Mouse (Mus musculus): ENCODE measurements around the gene Hdac4. TPM values are rescaled to one million over a fixed set of nuclear protein-coding genes. Genes with fewer than 3 reads are reported as not detected.

Gene Hdac4
- polyA plus RNA-seq, 1 experiment from 2014 or later: 10.1 TPM

DNA sequence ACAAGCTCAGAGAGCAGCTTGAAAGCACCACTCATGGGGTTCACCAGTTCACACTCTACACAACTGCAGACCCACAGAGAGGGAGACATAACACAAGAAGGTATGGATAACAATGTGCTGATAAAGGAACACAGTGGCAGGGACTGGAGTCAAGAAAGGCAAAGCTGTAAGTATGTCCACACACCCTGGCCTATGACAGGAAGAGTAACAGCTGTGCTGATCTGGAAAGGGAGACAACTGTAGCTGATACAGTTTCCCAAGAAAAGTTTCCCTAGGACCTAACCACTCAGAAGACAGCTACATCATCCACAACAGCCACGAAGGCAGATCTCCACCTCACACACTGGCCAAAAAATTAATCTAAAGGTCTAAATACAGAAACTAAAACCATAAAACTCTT, 68.1 kb downstream of the Hdac4 start:
- Histone ChIP-seq H3K9me3 (replicated peaks) (no peaks in the 10 kb centered on the region), H3K4me2 (no peak overlapping the region), H3K4me3 (no peak overlapping the region), H3K4me1 (replicated peaks) (peaks cover 44% of the 10 kb centered on the region), H3K9ac (no peak overlapping the region), H3K27me3 (replicated peaks) (no peaks in the 10 kb centered on the region), H3K27ac (ENCODE audit: poor library complexity, severe bottlenecking) (peak overlapping the region; percentile 2; the same call in 1 of the 2 replicates), H3K36me3 (no peaks in the 10 kb centered on the region)
- ATAC-seq (ENCODE audit: insufficient number of reproducible peaks, low FRiP score): no peak
- WGBS: 61% methylated on average over 1 of the region's 1 CpGs

DNA sequence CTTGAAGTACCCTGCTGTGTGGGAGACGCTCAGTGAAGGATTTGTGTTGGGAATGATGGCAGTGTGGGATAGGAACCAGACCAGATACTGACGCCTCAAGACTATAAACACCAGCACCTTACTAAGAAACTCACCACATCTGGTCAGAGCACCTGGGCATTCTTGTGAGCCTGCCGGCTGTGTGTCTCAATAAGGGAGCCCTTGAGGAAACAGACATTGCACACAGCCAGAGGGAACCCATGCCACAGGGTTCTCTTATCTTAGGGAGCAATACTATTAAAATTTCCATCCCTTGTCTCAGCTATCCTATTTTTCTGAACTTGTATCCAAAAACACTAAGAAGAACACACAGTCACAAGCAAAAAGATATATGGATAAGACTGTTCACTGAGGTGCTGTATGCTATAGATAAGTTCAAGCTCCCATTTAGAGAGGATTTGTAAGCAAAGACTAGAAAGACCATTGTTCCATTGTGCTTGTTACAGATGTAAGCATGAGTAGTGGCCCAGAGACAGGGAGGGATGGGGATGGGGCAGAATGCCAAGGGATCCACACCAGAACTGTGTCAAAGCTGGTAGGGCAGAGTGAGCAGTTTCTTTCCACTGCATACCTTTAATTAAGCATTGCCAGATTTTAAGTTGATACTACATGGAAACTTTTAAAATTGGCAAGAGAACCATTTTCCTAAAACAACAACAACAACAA, 70.8 kb downstream of the Hdac4 start:
- Histone ChIP-seq H3K4me2 (no peak overlapping the region), H3K36me3 (no peaks in the 10 kb centered on the region), H3K9ac (no peak overlapping the region), H3K4me3 (no peak overlapping the region), H3K27me3 (replicated peaks) (no peaks in the 10 kb centered on the region), H3K4me1 (replicated peaks) (peaks cover 25% of the 10 kb centered on the region), H3K9me3 (replicated peaks) (no peaks in the 10 kb centered on the region), H3K27ac (ENCODE audit: poor library complexity, severe bottlenecking) (no peak overlapping the region)
- 51% methylated on average over 3 of the region's 3 CpGs for WGBS
- no peak for ATAC-seq (ENCODE audit: insufficient number of reproducible peaks, low FRiP score)

DNA sequence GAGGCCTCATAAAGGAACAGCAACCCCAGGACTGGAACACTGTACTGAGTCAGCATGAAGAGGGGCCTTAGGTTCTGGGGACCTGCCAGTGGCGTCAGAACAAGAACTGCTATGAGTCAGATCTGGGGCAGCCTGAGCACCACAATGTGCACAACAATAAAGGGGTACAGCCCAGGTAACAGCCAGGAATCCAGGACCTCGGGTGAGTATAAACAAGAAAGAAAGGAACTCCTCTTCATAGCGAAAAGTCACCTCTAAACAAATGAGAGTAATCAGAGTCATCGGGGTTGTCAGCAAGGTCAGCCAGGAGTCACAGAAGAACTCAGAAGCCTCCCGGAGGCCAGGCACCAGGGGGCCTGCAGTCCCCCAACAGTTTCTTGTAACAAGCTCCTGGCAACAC, 76.2 kb downstream of the Hdac4 start:
- Histone ChIP-seq H3K27me3 (replicated peaks) (no peaks in the 10 kb centered on the region), H3K27ac (ENCODE audit: poor library complexity, severe bottlenecking) (no peak overlapping the region; the same call in 1 of the 2 replicates), H3K4me2 (peak overlapping the region; percentile 3; the same call in 1 of the 2 replicates), H3K9ac (no peak overlapping the region), H3K36me3 (no peaks in the 10 kb centered on the region), H3K4me1 (replicated peaks) (peaks cover 32% of the 10 kb centered on the region), H3K4me3 (no peak overlapping the region), H3K9me3 (replicated peaks) (no peaks in the 10 kb centered on the region)
- ATAC-seq (ENCODE audit: insufficient number of reproducible peaks, low FRiP score): no peak
- WGBS: 43% methylated on average over 5 of the region's 5 CpGs

DNA sequence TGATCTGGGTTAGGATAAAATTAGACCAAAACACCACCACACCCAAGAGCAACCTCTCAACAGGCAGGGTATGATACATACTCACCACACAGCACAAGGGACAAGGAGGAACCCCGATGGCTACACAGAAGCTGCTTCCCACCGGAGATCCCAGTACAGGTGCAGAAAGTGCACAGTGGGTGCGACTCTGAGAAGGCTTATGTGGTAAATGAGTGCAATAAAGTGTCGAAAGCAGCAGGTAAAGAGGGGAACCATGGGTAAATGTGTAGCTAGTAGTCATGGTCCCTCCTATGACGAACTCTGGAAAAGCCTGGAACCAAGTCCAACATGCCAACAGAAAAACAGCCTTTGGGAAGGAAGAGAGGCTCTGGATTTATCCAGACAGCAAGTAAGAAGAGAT, 77.9 kb downstream of the Hdac4 start:
- Histone ChIP-seq H3K36me3 (no peaks in the 10 kb centered on the region), H3K27ac (ENCODE audit: poor library complexity, severe bottlenecking) (no peak overlapping the region), H3K4me3 (no peak overlapping the region), H3K4me2 (no peak overlapping the region), H3K27me3 (replicated peaks) (no peaks in the 10 kb centered on the region), H3K9ac (no peak overlapping the region), H3K4me1 (replicated peaks) (peaks cover 46% of the 10 kb centered on the region), H3K9me3 (replicated peaks) (no peaks in the 10 kb centered on the region)
- no peak for ATAC-seq (ENCODE audit: insufficient number of reproducible peaks, low FRiP score)
- WGBS: 88% methylated on average over 5 of the region's 5 CpGs

DNA sequence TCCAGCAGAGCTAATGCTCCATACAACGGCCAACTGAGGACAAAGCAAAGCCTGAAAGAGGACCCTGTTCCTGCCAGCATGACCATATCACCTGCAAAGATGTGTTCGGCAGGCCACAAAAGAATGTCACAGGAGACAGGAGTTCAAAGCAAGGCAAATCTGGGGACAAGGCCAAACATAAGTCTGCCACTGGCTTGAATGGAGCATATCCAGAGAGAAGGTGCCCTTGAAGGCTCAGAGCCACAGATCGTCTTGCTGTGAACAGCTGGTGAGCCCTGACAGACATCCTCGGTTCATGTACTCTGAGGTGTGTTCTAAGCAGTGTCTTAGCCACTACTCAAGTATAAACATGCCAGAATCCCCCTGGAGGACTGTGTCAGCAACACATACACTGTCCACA, 79.3 kb downstream of the Hdac4 start:
- Histone ChIP-seq H3K9me3 (replicated peaks) (no peaks in the 10 kb centered on the region), H3K27ac (ENCODE audit: poor library complexity, severe bottlenecking) (0 out of 2 replicates have a peak overlapping the region, but pooled peaks have one; percentile 8), H3K9ac (no peak overlapping the region), H3K27me3 (replicated peaks) (no peaks in the 10 kb centered on the region), H3K4me1 (replicated peaks) (peaks cover 51% of the 10 kb centered on the region), H3K36me3 (no peaks in the 10 kb centered on the region), H3K4me3 (no peak overlapping the region), H3K4me2 (no peak overlapping the region)
- no peak for ATAC-seq (ENCODE audit: insufficient number of reproducible peaks, low FRiP score)
- WGBS: 51% methylated on average over 4 of the region's 4 CpGs

DNA sequence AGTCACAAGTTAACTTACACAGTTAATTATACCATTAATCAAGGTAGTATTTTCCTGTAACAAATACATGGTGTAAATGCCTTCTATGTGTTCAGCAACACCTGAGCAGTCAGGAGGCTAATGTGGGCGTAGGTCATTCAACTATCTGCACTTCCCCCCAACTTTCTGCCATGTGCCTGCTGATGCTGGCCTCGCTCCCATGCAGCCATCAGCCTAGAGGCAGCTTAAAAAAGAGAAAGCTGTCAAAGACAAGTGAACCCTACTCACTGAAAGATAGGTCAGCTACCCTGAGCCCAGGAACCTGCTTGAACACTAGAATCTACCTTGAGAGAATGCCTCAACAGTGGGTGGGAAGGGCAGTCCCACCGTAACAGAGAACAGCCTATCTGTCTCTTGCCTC, 81.4 kb downstream of the Hdac4 start:
- H3K4me2 ChIP-seq: no peak overlapping the region
- H3K27me3 ChIP-seq (replicated peaks): no peaks in the 10 kb centered on the region
- H3K4me1 ChIP-seq (replicated peaks): peaks cover 48% of the 10 kb centered on the region
- no peak overlapping the region for H3K9ac ChIP-seq
- H3K27ac ChIP-seq (ENCODE audit: poor library complexity, severe bottlenecking): no peak overlapping the region
- WGBS: 84% methylated on average over 3 of the region's 3 CpGs
- H3K4me3 ChIP-seq: no peak overlapping the region
- no peak for ATAC-seq (ENCODE audit: insufficient number of reproducible peaks, low FRiP score)
- H3K36me3 ChIP-seq: no peaks in the 10 kb centered on the region
- no peaks in the 10 kb centered on the region for H3K9me3 ChIP-seq (replicated peaks)

DNA sequence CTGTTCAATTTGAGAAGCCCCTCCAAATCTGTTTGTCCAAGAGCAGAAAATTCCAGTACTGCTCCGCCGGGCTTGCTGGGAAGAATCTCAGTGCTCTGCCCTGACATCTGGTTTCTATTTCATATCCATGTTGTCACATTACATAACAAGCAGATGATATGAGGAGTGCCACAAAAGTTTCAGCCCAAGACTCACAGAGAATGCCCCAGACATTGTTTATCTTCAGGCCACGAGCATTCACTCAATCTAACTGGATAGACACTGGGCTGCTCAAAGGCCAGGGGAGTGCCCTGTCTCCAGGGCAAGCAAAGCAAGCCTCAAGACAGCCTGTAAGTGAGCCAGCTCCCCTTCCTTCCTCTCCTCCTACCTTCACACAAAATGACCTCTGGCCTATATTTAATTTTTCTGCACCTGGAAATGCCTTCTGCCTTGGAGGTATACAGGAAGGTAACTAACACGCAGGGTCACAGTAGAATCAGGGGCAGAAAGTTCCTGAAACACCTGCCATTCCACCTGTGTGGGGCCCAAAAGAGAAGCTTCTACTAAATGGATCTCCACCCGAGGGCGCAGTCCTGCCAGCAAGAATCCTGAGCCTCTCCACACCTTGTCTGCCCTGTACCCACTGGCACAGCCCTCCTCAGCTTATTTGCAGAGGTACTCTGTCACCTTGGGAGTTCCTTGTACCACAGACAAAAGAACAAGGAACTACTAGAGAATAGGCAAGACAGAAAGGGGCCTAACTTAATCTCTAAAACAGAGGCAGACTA, 82.1 kb downstream of the Hdac4 start:
- Histone ChIP-seq H3K4me2 (no peak overlapping the region), H3K27ac (ENCODE audit: poor library complexity, severe bottlenecking) (no peak overlapping the region), H3K27me3 (replicated peaks) (no peaks in the 10 kb centered on the region), H3K36me3 (no peaks in the 10 kb centered on the region), H3K9me3 (replicated peaks) (no peaks in the 10 kb centered on the region), H3K9ac (peak overlapping the region; percentile 1; the same call in 1 of the 2 replicates), H3K4me1 (replicated peaks) (peaks cover 51% of the 10 kb centered on the region), H3K4me3 (no peak overlapping the region)
- no peak for ATAC-seq (ENCODE audit: insufficient number of reproducible peaks, low FRiP score)
- WGBS: 55% methylated on average over 6 of the region's 6 CpGs

DNA sequence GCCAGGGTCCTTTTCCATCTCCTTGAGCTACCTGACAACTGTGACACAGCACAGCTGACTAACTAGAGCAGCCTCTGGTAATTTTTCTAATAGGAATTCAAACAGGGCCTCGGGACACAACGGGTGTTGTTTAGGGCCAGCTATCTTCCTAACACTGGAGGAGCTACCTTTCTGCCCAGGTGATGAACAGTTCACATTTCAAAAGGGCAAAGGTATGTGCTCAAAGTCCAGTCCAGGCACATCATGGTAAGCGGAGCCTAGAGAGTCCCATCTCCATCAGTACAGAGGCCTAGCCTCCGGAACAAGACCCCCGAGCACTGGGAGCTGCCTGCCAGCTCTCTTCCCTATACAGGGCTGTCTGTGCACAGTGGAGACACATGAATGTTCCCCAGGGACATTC, 82.9 kb downstream of the Hdac4 start:
- no peak overlapping the region for H3K9ac ChIP-seq
- H3K27ac ChIP-seq (ENCODE audit: poor library complexity, severe bottlenecking): no peak overlapping the region
- no peak for ATAC-seq (ENCODE audit: insufficient number of reproducible peaks, low FRiP score)
- no peak overlapping the region for H3K4me3 ChIP-seq
- H3K36me3 ChIP-seq: no peaks in the 10 kb centered on the region
- WGBS: 83% methylated on average over 5 of the region's 5 CpGs
- peaks cover 59% of the 10 kb centered on the region for H3K4me1 ChIP-seq (replicated peaks)
- H3K4me2 ChIP-seq: no peak overlapping the region
- no peaks in the 10 kb centered on the region for H3K27me3 ChIP-seq (replicated peaks)
- H3K9me3 ChIP-seq (replicated peaks): no peaks in the 10 kb centered on the region

DNA sequence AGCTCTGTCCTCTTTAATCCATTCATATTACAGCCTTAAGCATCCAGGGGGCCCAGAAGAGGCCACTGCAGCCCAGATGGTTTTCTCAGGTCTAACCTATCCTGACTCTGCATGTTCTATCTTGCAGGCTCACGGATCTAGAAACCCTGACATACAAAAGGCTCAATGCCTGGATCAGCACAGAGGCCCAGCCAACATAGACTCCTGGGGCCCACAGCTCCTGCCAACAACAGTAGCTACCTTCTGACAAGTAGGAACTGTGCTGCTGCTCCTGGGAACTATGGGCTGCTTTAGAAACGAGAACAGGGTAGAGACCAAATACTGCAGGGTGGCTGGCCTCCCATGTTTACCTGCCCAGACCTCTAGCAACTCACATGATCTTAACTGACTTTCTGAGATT, 83.9 kb downstream of the Hdac4 start:
- no peak overlapping the region for H3K4me2 ChIP-seq
- WGBS: 82% methylated on average over 2 of the region's 2 CpGs
- no peaks in the 10 kb centered on the region for H3K27me3 ChIP-seq (replicated peaks)
- no peak overlapping the region for H3K9ac ChIP-seq
- H3K9me3 ChIP-seq (replicated peaks): no peaks in the 10 kb centered on the region
- no peaks in the 10 kb centered on the region for H3K36me3 ChIP-seq
- H3K4me1 ChIP-seq (replicated peaks): peaks cover 69% of the 10 kb centered on the region
- no peak for ATAC-seq (ENCODE audit: insufficient number of reproducible peaks, low FRiP score)
- no peak overlapping the region; the same call in 1 of the 2 replicates for H3K27ac ChIP-seq (ENCODE audit: poor library complexity, severe bottlenecking)
- no peak overlapping the region for H3K4me3 ChIP-seq

DNA sequence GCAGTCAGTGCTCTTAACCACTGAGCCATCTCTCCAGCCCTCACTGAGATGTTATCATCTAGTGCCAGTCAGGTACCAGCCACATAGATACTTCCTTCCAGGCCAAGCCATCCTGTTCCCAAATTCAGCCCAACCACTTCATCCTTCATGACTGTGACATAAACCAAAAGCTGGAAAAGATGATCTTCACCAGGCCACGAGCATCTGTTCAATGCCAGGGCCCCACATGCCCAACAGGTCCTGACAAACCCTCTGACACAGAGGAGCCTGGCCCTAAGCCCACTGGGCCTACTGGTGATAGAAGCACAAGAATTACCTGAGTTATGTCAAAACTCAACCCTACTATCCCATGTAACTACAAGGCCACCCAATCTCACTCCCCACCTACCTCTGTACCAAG, 84.5 kb downstream of the Hdac4 start:
- Histone ChIP-seq H3K9ac (no peak overlapping the region), H3K27me3 (replicated peaks) (no peaks in the 10 kb centered on the region), H3K4me1 (replicated peaks) (peaks cover 69% of the 10 kb centered on the region), H3K4me3 (no peak overlapping the region), H3K27ac (ENCODE audit: poor library complexity, severe bottlenecking) (no peak overlapping the region), H3K9me3 (replicated peaks) (no peaks in the 10 kb centered on the region), H3K36me3 (no peaks in the 10 kb centered on the region), H3K4me2 (no peak overlapping the region)
- WGBS: 81% methylated on average over 1 of the region's 1 CpGs
- no peak for ATAC-seq (ENCODE audit: insufficient number of reproducible peaks, low FRiP score)

DNA sequence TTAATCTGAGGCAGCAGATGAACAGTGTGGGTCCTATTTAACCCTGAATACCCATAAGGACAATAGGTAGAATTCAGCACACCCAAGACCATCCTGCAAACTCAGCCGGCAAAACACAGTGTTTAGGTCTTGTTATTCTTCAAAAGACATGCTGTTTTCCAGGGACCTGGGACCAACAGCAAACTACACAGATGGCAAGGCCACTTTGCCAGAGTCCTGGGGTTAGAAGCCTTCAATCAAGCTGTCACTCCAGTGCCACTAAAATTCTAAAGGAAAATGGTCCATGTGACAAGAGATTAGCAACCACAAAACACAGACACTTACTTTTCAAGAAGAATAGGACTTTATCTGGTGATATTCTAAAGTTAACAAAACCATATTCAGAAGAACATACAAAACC, 86.3 kb downstream of the Hdac4 start:
- ATAC-seq (ENCODE audit: insufficient number of reproducible peaks, low FRiP score): no peak
- no peak overlapping the region for H3K9ac ChIP-seq
- no peak overlapping the region for H3K4me2 ChIP-seq
- H3K27ac ChIP-seq (ENCODE audit: poor library complexity, severe bottlenecking): no peak overlapping the region
- no peaks in the 10 kb centered on the region for H3K27me3 ChIP-seq (replicated peaks)
- peaks cover 59% of the 10 kb centered on the region for H3K4me1 ChIP-seq (replicated peaks)
- H3K9me3 ChIP-seq (replicated peaks): no peaks in the 10 kb centered on the region
- WGBS: 84% methylated on average over 1 of the region's 1 CpGs
- no peaks in the 10 kb centered on the region for H3K36me3 ChIP-seq
- no peak overlapping the region for H3K4me3 ChIP-seq
